29 mouse cellular contexts compared by ENCODE assay signal in the genomic region with DNA sequence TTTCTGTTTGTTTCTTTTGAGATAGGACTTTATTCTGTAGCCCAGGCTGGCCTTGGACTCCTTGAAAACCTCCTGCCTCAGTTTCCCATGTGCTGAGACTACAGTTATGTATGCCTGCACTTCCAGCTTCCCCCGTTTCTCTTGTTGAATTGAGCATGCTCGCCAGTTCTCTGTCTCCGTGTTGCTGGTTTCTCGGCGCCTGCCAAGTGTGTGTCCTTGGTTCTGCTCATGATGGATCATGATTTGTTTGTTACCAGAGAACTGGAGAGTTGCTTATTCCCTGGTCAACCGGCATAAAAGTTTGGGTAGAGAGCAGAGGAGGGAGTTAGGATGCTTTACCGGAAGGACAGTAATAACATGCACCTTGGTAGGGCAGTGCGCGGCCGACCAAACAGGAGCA. TPM values are rescaled to one million over a fixed set of nuclear protein-coding genes. Genes with fewer than 3 reads are reported as not detected.
DNase-seq lines count a peak whose midpoint lies in the region; ATAC-seq lines count a peak whose summit lies in the region.
"Had no signal": no experiment of that assay in that cellular context is flagged by ENCODE, and none has a peak within 500 bp of the region (broad histone marks: within the 10 kb centered on the region; RNA-seq: fewer than 3 reads in every experiment).

No protein-coding gene starts in this region.

- H3K9ac ChIP-seq in forebrain, embryonic 11.5 days (ENCODE audit: low read length) = no peak overlapping the region
- H3K9ac ChIP-seq: embryonic facial prominence, embryonic 13.5 days; forebrain, embryonic 13.5 days; heart, embryonic 12.5 days; heart, embryonic 15.5 days; hindbrain, embryonic 14.5 days had no signal

- no peak overlapping the region for H3K4me3 ChIP-seq in forebrain, embryonic 11.5 days (ENCODE audit: low read depth, low read length)
- H3K4me3 ChIP-seq: embryonic facial prominence, embryonic 10.5 days; embryonic facial prominence, embryonic 13.5 days; erythroblast, embryonic 14.5 days; forebrain, embryonic 13.5 days; gastrocnemius, adult 2 months; heart, embryonic 12.5 days; heart, embryonic 15.5 days had no signal

- no peaks in the 10 kb centered on the region for H3K4me1 ChIP-seq in forebrain, embryonic 11.5 days (replicated peaks; ENCODE audit: control insufficient read depth, insufficient read depth, low read length)

- H3K27me3 ChIP-seq in forebrain, embryonic 11.5 days (ENCODE audit: control insufficient read depth, insufficient read depth, low read length) = no peaks in the 10 kb centered on the region
- H3K27me3 ChIP-seq: embryonic facial prominence, embryonic 13.5 days; forebrain, embryonic 13.5 days; heart, embryonic 12.5 days; heart, embryonic 15.5 days had no signal

- DNase-seq in adrenal gland, adult (ENCODE audit: inconsistent age in 2 of 2, low spot score in 1 of 2) = peak; percentile 73 to 87
- no peak for DNase-seq in adrenal gland, postnatal 4 days (ENCODE audit: low spot score in 2 of 2)
- peak; percentile 78 for DNase-seq in adrenal gland, adult 2 months
- DNase-seq in adrenal gland, postnatal 14 days = peak; percentile 75
- DNase-seq in forebrain, embryonic 11.5 days (ENCODE audit: low spot score) = no peak
- no peak for DNase-seq in liver
- DNase-seq: cerebellum, adult 11-12 months; cerebellum, adult 8-10 months; cerebellum, postnatal 10 days; cerebellum, postnatal 36 days; embryo, embryonic 11 days; gastrocnemius, adult 2 months; gastrocnemius, postnatal 14 days; heart, adult 18-20 months; heart, postnatal 10 days; heart, postnatal 36 days; kidney, adult 18-20 months had no signal

- WGBS in forebrain, embryonic 11.5 days = 91% methylated on average over 10 of the region's 10 CpGs

- no peak overlapping the region for H3K4me2 ChIP-seq in forebrain, embryonic 11.5 days (ENCODE audit: low read depth, low read length, severe bottlenecking)
- H3K4me2 ChIP-seq: embryonic facial prominence, embryonic 13.5 days; forebrain, embryonic 13.5 days; heart, embryonic 12.5 days; heart, embryonic 15.5 days; hindbrain, embryonic 14.5 days had no signal

- ATAC-seq in forebrain, embryonic 11.5 days (replicated peaks; ENCODE audit: low FRiP score) = no peak
- ATAC-seq: forebrain, embryonic 13.5 days; forebrain, embryonic 16.5 days; hindbrain, postnatal 0 days; inflammation-experienced regulatory T-cells, adult 6 months; intestine, embryonic 16.5 days; Patski had no signal

- no peaks in the 10 kb centered on the region for H3K9me3 ChIP-seq in forebrain, embryonic 11.5 days (ENCODE audit: control insufficient read depth, low read length)
- H3K9me3 ChIP-seq: embryonic facial prominence, embryonic 10.5 days; embryonic facial prominence, embryonic 13.5 days; forebrain, embryonic 13.5 days; heart, embryonic 12.5 days; heart, embryonic 15.5 days had no signal

- H3K36me3 ChIP-seq in forebrain, embryonic 11.5 days (ENCODE audit: control insufficient read depth, insufficient read depth, low read length) = no peaks in the 10 kb centered on the region
- H3K36me3 ChIP-seq: embryonic facial prominence, embryonic 10.5 days; embryonic facial prominence, embryonic 13.5 days; heart, embryonic 12.5 days; heart, embryonic 15.5 days had no signal

- no peak overlapping the region for H3K27ac ChIP-seq in forebrain, embryonic 11.5 days (ENCODE audit: low read depth, low read length)
- H3K27ac ChIP-seq: embryonic facial prominence, embryonic 10.5 days; embryonic facial prominence, embryonic 13.5 days; forebrain, embryonic 13.5 days; gastrocnemius, adult 2 months; heart, embryonic 15.5 days; hindbrain, embryonic 14.5 days; hindbrain, postnatal 0 days had no signal

RNA-seq across cellular contexts. Expression of a gene that starts 20.1 kb away (rescaled TPM):
- total RNA-seq in adrenal gland, postnatal 4 days (2021) = 1 to 10 TPM; 4.1 to 4.8 TPM
- 1 to 10 TPM; 1.2 to 1.8 TPM for total RNA-seq in adrenal gland, adult 2 months (2021)
- 0.79 and 1.1 TPM in 2 replicates for polyA plus RNA-seq in adrenal gland, adult 2 months (2012; rRNA removed)
- total RNA-seq in adrenal gland, postnatal 14 days (2021) = 3.4 and 3.8 TPM in 2 replicates
- 1.0 and 1.3 TPM in 2 replicates for polyA plus RNA-seq in forebrain, embryonic 11.5 days (2014; fragmentation: Nextera tagmentation; extraction: Ambion mirVana)
- polyA plus RNA-seq: erythroblast, embryonic 14.5 days had no signal

Comparison
In these comparisons a context has a peak if more than half of its experiments do, and no peak if none do; other contexts are left out.
1. DNase-seq: peak in adrenal gland, adult (2 of 2), adrenal gland, adult 2 months (single experiment) and adrenal gland, postnatal 14 days (single experiment); none in adrenal gland, postnatal 4 days (0 of 2), forebrain, embryonic 11.5 days (single experiment) and liver (single experiment).